Mouse (Mus musculus) cerebellum, postnatal 10 days (tissue): ENCODE measurements around the gene Olfr115.

Experiments used
- DNase-seq, 2 experiments: peaks; one replicate each; pipeline ENCODE4 v3.0.0; 2021; ENCODE audit warnings: mixed read lengths in 2 of 2

Gene Olfr115

GRCm38 (mm10) chr17:37627009-37627408, at the start of gene Olfr115, which contains the start of gene Olfr116:
Gene Olfr115, minus strand, starts transcription at chr17:37627109.
Gene Olfr116, minus strand, starts transcription at chr17:37627199.
- no peak for DNase-seq

- DNase-seq = no peak
Measured at GRCm38 (mm10) chr17:37666688-37667087, 39.8 kb upstream of the Olfr115 start, which contains the start of gene Olfr118. Gene Olfr118, plus strand, starts transcription at chr17:37666988.

GRCm38 (mm10) chr17:37663682-37664081, 36.8 kb upstream of the Olfr115 start, which contains the start of gene Olfr117:
Gene Olfr117, minus strand, starts transcription at chr17:37663782.
- no peak for DNase-seq

- no peak for DNase-seq
Measured at GRCm38 (mm10) chr17:37592643-37593042, 34.3 kb downstream of the Olfr115 start, which contains the start of gene Olfr114. Gene Olfr114, minus strand, starts transcription at chr17:37592743.

- DNase-seq = no peak
Measured at GRCm38 (mm10) chr17:37577563-37577962, 49.3 kb downstream of the Olfr115 start, which contains the start of gene Olfr113. Gene Olfr113, minus strand, starts transcription at chr17:37577663.

GRCm38 (mm10) chr17:37569351-37569750, 57.6 kb downstream of the Olfr115 start, which contains the start of gene Olfr112:
Gene Olfr112, minus strand, starts transcription at chr17:37569451.
- DNase-seq = no peak
